Mouse (Mus musculus) MEL (cell line): ENCODE data around the gene Pla1a. TPM values are rescaled to one million over a fixed set of nuclear protein-coding genes. Genes with fewer than 3 reads are reported as not detected.

Experiments used
- DNase-seq: peaks from one replicate; pipeline ENCODE4 v3.0.0; 2011; ENCODE audit warnings: low read depth, low spot score
- H3K27ac ChIP-seq: 2 replicates; pipeline ENCODE4 v1.5.1; 2012; ENCODE audit warnings: low read depth, mild to moderate bottlenecking, control low read depth, low read length, moderate library complexity; ENCODE audit not compliant: control insufficient read depth
- H3K27me3 ChIP-seq, 2 experiments: fragments of 150-350 bp in 1 of 2; sonication (generic) in 1 of 2; 2 replicates each; pipeline ENCODE4 v1.6.1; 2012; ENCODE audit warnings: low read length in 2 of 2, mild to moderate bottlenecking in 2 of 2, improper control_type of control experiment in 1 of 2, moderate library complexity in 1 of 2; ENCODE audit not compliant: insufficient read depth in 2 of 2, control insufficient read depth in 1 of 2
- H3K36me3 ChIP-seq, 2 experiments: 2 replicates each; pipeline ENCODE4 v1.6.1; 2012 to 2014; ENCODE audit warnings: low read length in 2 of 2, improper control_type of control experiment in 1 of 2, inconsistent platforms in 1 of 2, mild to moderate bottlenecking in 1 of 2; ENCODE audit not compliant: insufficient read depth in 2 of 2, control insufficient read depth in 1 of 2
- H3K4me1 ChIP-seq, 2 experiments: fragments of 150-350 bp in 1 of 2; sonication (generic) in 1 of 2; 2 replicates each; pipeline ENCODE4 v1.6.1; 2012; ENCODE audit warnings: low read length in 2 of 2, improper control_type of control experiment in 1 of 2, mild to moderate bottlenecking in 1 of 2; ENCODE audit not compliant: insufficient read depth in 2 of 2, control insufficient read depth in 1 of 2
- H3K4me3 ChIP-seq, 2 experiments: fragments of 150-350 bp in 1 of 2; sonication (generic) in 1 of 2; 2 replicates each; pipeline ENCODE4 v1.5.1; 2012; ENCODE audit warnings: low read depth in 2 of 2, low read length in 2 of 2, mild to moderate bottlenecking in 2 of 2, moderate library complexity in 2 of 2, control low read depth in 1 of 2, improper control_type of control experiment in 1 of 2; ENCODE audit not compliant: control insufficient read depth in 1 of 2, insufficient read depth in 1 of 2
- H3K79me2 ChIP-seq: 2 replicates; pipeline ENCODE4 v1.6.1; 2012; ENCODE audit warnings: mild to moderate bottlenecking, low read length, moderate library complexity; ENCODE audit not compliant: control insufficient read depth, poor library complexity, insufficient read depth
- H3K9ac ChIP-seq: 2 replicates; pipeline ENCODE4 v1.6.1; 2012; ENCODE audit warnings: low read depth, mild to moderate bottlenecking, control low read depth, low read length, moderate library complexity; ENCODE audit not compliant: control insufficient read depth, poor library complexity, severe bottlenecking
- H3K9me3 ChIP-seq: fragments of 150-350 bp; sonication (generic); replicated peaks from 2 replicates; pipeline ENCODE4 v1.6.1; 2012; ENCODE audit warnings: mild to moderate bottlenecking, low read length, improper control_type of control experiment, moderate library complexity; ENCODE audit not compliant: insufficient read depth
- CHD1 ChIP-seq: IDR thresholded peaks from 2 replicates; pipeline ENCODE4 v1.6.1; 2012; ENCODE audit warnings: low read depth, mild to moderate bottlenecking, inconsistent platforms, low read length, improper control_type of control experiment
- CHD2 ChIP-seq: IDR thresholded peaks from 2 replicates; pipeline ENCODE4 v1.6.1; 2011; ENCODE audit warnings: low read length, improper control_type of control experiment
- CTCF ChIP-seq, 3 experiments: IDR thresholded peaks in 2 of 3; conservative IDR thresholded peaks in 1 of 3; 2 replicates each; pipeline ENCODE4 v1.5.1; 2011 to 2012; ENCODE audit warnings: low read length in 3 of 3, low read depth in 2 of 3, mild to moderate bottlenecking in 2 of 3, improper control_type of control experiment in 1 of 3, inconsistent platforms in 1 of 3, mixed read lengths in 1 of 3, moderate library complexity in 1 of 3; ENCODE audit not compliant: control insufficient read depth in 1 of 3, insufficient read depth in 1 of 3, poor library complexity in 1 of 3, severe bottlenecking in 1 of 3
- E2F4 ChIP-seq: IDR thresholded peaks from 2 replicates; pipeline ENCODE4 v1.6.1; 2011; ENCODE audit warnings: low read depth, low read length, improper control_type of control experiment, borderline replicate concordance
- ELF1 ChIP-seq: IDR thresholded peaks from 2 replicates; pipeline ENCODE4 v1.6.1; 2014; ENCODE audit warnings: low read depth, mild to moderate bottlenecking, inconsistent platforms, low read length, improper control_type of control experiment, moderate library complexity
- EP300 ChIP-seq, 2 experiments: IDR thresholded peaks; 2 replicates each; pipeline ENCODE4 v1.6.1; 2011; ENCODE audit warnings: improper control_type of control experiment in 2 of 2, low read length in 2 of 2, low read depth in 1 of 2, mild to moderate bottlenecking in 1 of 2
- ETS1 ChIP-seq: IDR thresholded peaks from 2 replicates; pipeline ENCODE4 v1.6.1; 2012; ENCODE audit warnings: low read depth, mild to moderate bottlenecking, inconsistent platforms, low read length, improper control_type of control experiment, moderate library complexity
- GABPA ChIP-seq: IDR thresholded peaks from 2 replicates; pipeline ENCODE4 v1.6.1; 2012; ENCODE audit warnings: low read depth, mild to moderate bottlenecking, inconsistent platforms, low read length, improper control_type of control experiment, moderate library complexity
- GATA1 ChIP-seq: IDR thresholded peaks from 2 replicates; pipeline ENCODE4 v1.6.1; 2011; ENCODE audit warnings: low read depth, low read length, improper control_type of control experiment
- HCFC1 ChIP-seq: IDR thresholded peaks from 2 replicates; pipeline ENCODE4 v1.6.1; 2012; ENCODE audit warnings: low read depth, mild to moderate bottlenecking, inconsistent platforms, low read length, improper control_type of control experiment, moderate library complexity
- JUND ChIP-seq: IDR thresholded peaks from 2 replicates; pipeline ENCODE4 v1.6.1; 2011; ENCODE audit warnings: low read depth, mild to moderate bottlenecking, improper control_type of control experiment, low read length
- KAT2A ChIP-seq: conservative IDR thresholded peaks from 2 replicates; pipeline ENCODE4 v1.6.1; 2012; ENCODE audit warnings: low read depth, low read length, improper control_type of control experiment, inconsistent platforms
- MAFK ChIP-seq: IDR thresholded peaks from 2 replicates; pipeline ENCODE4 v1.6.1; 2011; ENCODE audit warnings: low read depth, mild to moderate bottlenecking, low read length, improper control_type of control experiment, borderline replicate concordance
- MAX ChIP-seq: IDR thresholded peaks from 2 replicates; pipeline ENCODE4 v1.6.1; 2011; ENCODE audit warnings: low read length, improper control_type of control experiment
- MAZ ChIP-seq: IDR thresholded peaks from 2 replicates; pipeline ENCODE4 v1.6.1; 2012; ENCODE audit warnings: low read depth, mild to moderate bottlenecking, inconsistent platforms, low read length, improper control_type of control experiment
- MEF2A ChIP-seq: IDR thresholded peaks from 2 replicates; pipeline ENCODE4 v1.6.1; 2014; ENCODE audit warnings: low read depth, mild to moderate bottlenecking, inconsistent platforms, low read length, improper control_type of control experiment; ENCODE audit not compliant: poor library complexity, insufficient replicate concordance, severe bottlenecking; ENCODE audit errors: extremely low read depth
- MXI1 ChIP-seq: IDR thresholded peaks from 2 replicates; pipeline ENCODE4 v1.6.1; 2011; ENCODE audit warnings: mild to moderate bottlenecking, low read depth, low read length, improper control_type of control experiment
- MYB ChIP-seq: IDR thresholded peaks from 2 replicates; pipeline ENCODE4 v1.6.1; 2011; ENCODE audit warnings: mild to moderate bottlenecking, low read depth, low read length, improper control_type of control experiment
- MYC ChIP-seq: IDR thresholded peaks from 2 replicates; pipeline ENCODE4 v1.6.1; 2011; ENCODE audit warnings: low read depth, mild to moderate bottlenecking, low read length, improper control_type of control experiment, moderate library complexity
- NELFE ChIP-seq: IDR thresholded peaks from 2 replicates; pipeline ENCODE4 v1.6.1; 2011; ENCODE audit warnings: low read depth, low read length, improper control_type of control experiment
- NRF1 ChIP-seq: IDR thresholded peaks from 2 replicates; pipeline ENCODE4 v1.6.1; 2014; ENCODE audit warnings: low read depth, mild to moderate bottlenecking, inconsistent platforms, low read length, improper control_type of control experiment, moderate library complexity; ENCODE audit not compliant: poor library complexity, insufficient read depth, severe bottlenecking
- POLR2A ChIP-seq, 2 experiments: IDR thresholded peaks; 2 replicates each; pipeline ENCODE4 v1.6.1; 2011 to 2012; ENCODE audit warnings: low read length in 2 of 2, mild to moderate bottlenecking in 2 of 2, control low read depth in 1 of 2, improper control_type of control experiment in 1 of 2, low read depth in 1 of 2, moderate library complexity in 1 of 2; ENCODE audit not compliant: control insufficient read depth in 1 of 2, insufficient read depth in 1 of 2, poor library complexity in 1 of 2
- POLR2AphosphoS2 ChIP-seq: IDR thresholded peaks from 2 replicates; pipeline ENCODE4 v1.6.1; 2011; ENCODE audit warnings: low read length, improper control_type of control experiment
- POLR2AphosphoS5 ChIP-seq: IDR thresholded peaks from 2 replicates; pipeline ENCODE4 v1.6.1; 2012; ENCODE audit warnings: low read depth, borderline replicate concordance, mild to moderate bottlenecking, inconsistent platforms, low read length, moderate library complexity, mixed read lengths
- RAD21 ChIP-seq: IDR thresholded peaks from 2 replicates; pipeline ENCODE4 v1.6.1; 2011; ENCODE audit warnings: mild to moderate bottlenecking, low read depth, low read length, improper control_type of control experiment
- RCOR1 ChIP-seq: IDR thresholded peaks from 2 replicates; pipeline ENCODE4 v1.6.1; 2012; ENCODE audit warnings: low read depth, mild to moderate bottlenecking, inconsistent platforms, low read length, improper control_type of control experiment
- SIN3A ChIP-seq: IDR thresholded peaks from 2 replicates; pipeline ENCODE4 v1.6.1; 2012; ENCODE audit warnings: low read length, improper control_type of control experiment, inconsistent platforms
- SMC3 ChIP-seq: IDR thresholded peaks from 2 replicates; pipeline ENCODE4 v1.6.1; 2011; ENCODE audit warnings: low read depth, low read length, improper control_type of control experiment
- TAL1 ChIP-seq: IDR thresholded peaks from 2 replicates; pipeline ENCODE4 v1.6.1; 2012; ENCODE audit warnings: mild to moderate bottlenecking, inconsistent platforms, low read length, moderate library complexity, mixed read lengths
- TBP ChIP-seq: IDR thresholded peaks from 2 replicates; pipeline ENCODE4 v1.8.0; 2011; ENCODE audit warnings: low read depth, low read length, improper control_type of control experiment
- TCF12 ChIP-seq: IDR thresholded peaks from 2 replicates; pipeline ENCODE4 v1.6.1; 2014; ENCODE audit warnings: low read depth, mild to moderate bottlenecking, inconsistent platforms, low read length, improper control_type of control experiment, moderate library complexity
- UBTF ChIP-seq: IDR thresholded peaks from 2 replicates; pipeline ENCODE4 v1.6.1; 2012; ENCODE audit warnings: low read depth, mild to moderate bottlenecking, inconsistent platforms, low read length, improper control_type of control experiment, moderate library complexity, borderline replicate concordance; ENCODE audit not compliant: insufficient read depth
- USF1 ChIP-seq: IDR thresholded peaks from 2 replicates; pipeline ENCODE4 v1.6.1; 2014; ENCODE audit warnings: low read depth, mild to moderate bottlenecking, inconsistent platforms, low read length, improper control_type of control experiment, moderate library complexity
- USF2 ChIP-seq, 2 experiments: IDR thresholded peaks; 2 replicates each; pipeline ENCODE4 v1.6.1; 2011 to 2012; ENCODE audit warnings: improper control_type of control experiment in 2 of 2, low read length in 2 of 2, borderline replicate concordance in 1 of 2, inconsistent platforms in 1 of 2, low read depth in 1 of 2, mild to moderate bottlenecking in 1 of 2; ENCODE audit not compliant: insufficient read depth in 1 of 2
- ZC3H11A ChIP-seq: IDR thresholded peaks from 2 replicates; pipeline ENCODE4 v1.6.1; 2012; ENCODE audit warnings: low read depth, mild to moderate bottlenecking, inconsistent platforms, low read length, improper control_type of control experiment
- ZKSCAN1 ChIP-seq: IDR thresholded peaks from 2 replicates; pipeline ENCODE4 v1.6.1; 2012; ENCODE audit warnings: low read depth, mild to moderate bottlenecking, inconsistent platforms, low read length, improper control_type of control experiment, moderate library complexity
- ZMIZ1 ChIP-seq: IDR thresholded peaks from 2 replicates; pipeline ENCODE4 v1.6.1; 2012; ENCODE audit warnings: low read depth, mild to moderate bottlenecking, inconsistent platforms, low read length, improper control_type of control experiment, moderate library complexity
- ZNF384 ChIP-seq: IDR thresholded peaks from 2 replicates; pipeline ENCODE4 v1.6.1; 2012; ENCODE audit warnings: low read depth, mild to moderate bottlenecking, inconsistent platforms, low read length, improper control_type of control experiment
- polyA plus RNA-seq, 2 experiments: library from polyadenylated mRNA; stranded (reverse) in 1 of 2; unstranded in 1 of 2; fragments of >175 nt in 1 of 2; fragments of >200 nt in 1 of 2; gene quantifications; 2 replicates each; pipeline versions ENCODE4 v1.2.1 to v1.2.4; 2012; ENCODE audit warnings: low replicate concordance in 2 of 2, low read depth in 1 of 2; ENCODE audit not compliant: insufficient read length in 2 of 2, insufficient read depth in 1 of 2, missing spikeins in 1 of 2
- total RNA-seq: library from RNA; depleted of rRNA; stranded (reverse); fragments of 300-350 nt; gene quantifications from 2 replicates; pipeline ENCODE4 v1.2.3, GENCODE M21; 2012

The Pla1a gene
- total and polyA plus RNA-seq, 3 experiments: 0.04 TPM; not detected in 2

GRCm38 (mm10) chr16:38350361-38350855 is 82.5 kb downstream of the Pla1a start:
- peak overlapping the region; percentile 47 for H3K27ac ChIP-seq
- no peaks in the 10 kb centered on the region for H3K9me3 ChIP-seq
- peak overlapping the region; percentile 41 for H3K9ac ChIP-seq
- H3K4me1 ChIP-seq: peaks cover 27 to 31% of the 10 kb centered on the region in 2 experiments
- H3K4me3 ChIP-seq: no peak overlapping the region
- DNase-seq: peak; percentile 43
- peaks cover 37% of the 10 kb centered on the region for H3K79me2 ChIP-seq
- H3K36me3 ChIP-seq: peaks cover 14 to 58% of the 10 kb centered on the region in 2 experiments
- no peaks in the 10 kb centered on the region for H3K27me3 ChIP-seq
- peak; percentile 82 for TF ChIP-seq ETS1
- TF ChIP-seq MXI1: peak; percentile 87
- TF ChIP-seq E2F4: no peak
- peak; percentile 32 for TF ChIP-seq TAL1
- no peak for TF ChIP-seq KAT2A
- no peak for TF ChIP-seq ZC3H11A
- peak; percentile 71 for TF ChIP-seq SIN3A
- no peak for TF ChIP-seq MAFK
- TF ChIP-seq ZNF384: no peak
- no peak for TF ChIP-seq POLR2AphosphoS5
- TF ChIP-seq RAD21: no peak
- TF ChIP-seq MYC: no peak
- TF ChIP-seq GATA1: peak; percentile 88
- no peak for TF ChIP-seq UBTF
- no peak for TF ChIP-seq CHD1
- no peak for TF ChIP-seq CHD2
- no peak for TF ChIP-seq CTCF (IDR thresholded peaks at IDR 0.05 in 2 of 3, conservative IDR thresholded peaks at IDR 0.05 in 1 of 3; ENCODE audit: control insufficient read depth in 1 of 3, insufficient read depth in 1 of 3, low read depth in 2 of 3, low read length in 3 of 3, poor library complexity in 1 of 3, severe bottlenecking in 1 of 3)
- no peak for TF ChIP-seq NRF1
- TF ChIP-seq MEF2A: no peak
- no peak for TF ChIP-seq RCOR1
- TF ChIP-seq TCF12: peak; percentile 83
- no peak for TF ChIP-seq POLR2A (IDR thresholded peaks at IDR 0.05; ENCODE audit: control insufficient read depth in 1 of 2, insufficient read depth in 1 of 2, low read depth in 1 of 2, low read length in 2 of 2, poor library complexity in 1 of 2)
- TF ChIP-seq TBP: no peak
- TF ChIP-seq USF1: peak; percentile 64
- TF ChIP-seq POLR2AphosphoS2: no peak
- TF ChIP-seq MAX: peak; percentile 71
- TF ChIP-seq GABPA: no peak
- TF ChIP-seq ZKSCAN1: no peak
- TF ChIP-seq SMC3: no peak
- no peak for TF ChIP-seq USF2 (IDR thresholded peaks at IDR 0.05; ENCODE audit: borderline replicate concordance in 1 of 2, insufficient read depth in 1 of 2, low read depth in 1 of 2, low read length in 2 of 2)
- no peak for TF ChIP-seq MYB
- no peak for TF ChIP-seq JUND
- TF ChIP-seq ELF1: no peak
- no peak for TF ChIP-seq NELFE
- no peak for TF ChIP-seq MAZ
- peak; percentile 53 to 75; a peak in 3 of 4 replicates for TF ChIP-seq EP300 (IDR thresholded peaks at IDR 0.05; ENCODE audit: low read depth in 1 of 2, low read length in 2 of 2)
- no peak for TF ChIP-seq HCFC1
- TF ChIP-seq ZMIZ1: no peak
